Mouse (Mus musculus) gastrocnemius, postnatal 36 days (tissue): ENCODE measurements at regions not wholly inside any gene's neighbourhood (a gene's known extent, or its start where the extent isn't known, plus 50 kb on each side); places are given as distances from the start of the nearest gene placed in this dataset.

Experiments
- DNase-seq, 2 experiments: peaks; one replicate each; pipeline ENCODE4 v3.0.0; 2022
- intact Hi-C: fragments of 180-260 bp; cut with DNase I; formaldehyde crosslinking; loops from one replicate; pipeline ENCODE4 v1.15.1; 2025

- intact Hi-C loops = no loop called here
- DNase-seq = no peak
These were observed 54.5 kb downstream of the Gm10260 start for GRCm38 (mm10) chr13:97705926-97706325.

DNA sequence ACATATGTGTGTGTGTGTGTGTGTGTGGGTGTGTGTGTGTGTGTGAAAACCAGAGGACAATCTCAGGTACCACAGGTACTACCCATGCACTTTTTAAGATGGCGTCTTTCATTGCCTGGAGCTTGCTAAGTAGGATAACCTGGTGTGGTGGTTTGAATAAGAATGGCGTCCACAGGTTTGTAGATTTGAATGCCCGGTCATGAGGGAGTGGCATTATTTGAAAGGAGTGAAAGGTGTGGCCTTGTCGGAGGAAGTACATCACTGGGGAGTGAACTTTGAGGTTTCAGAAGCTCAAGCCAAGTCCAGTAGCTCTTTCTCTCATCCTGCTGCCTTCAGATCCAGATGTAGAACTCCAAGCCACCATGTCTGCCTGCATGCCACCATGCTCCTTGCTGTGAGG, 55.9 kb downstream of the Gm10260 start:
- intact Hi-C loops = no loop called here
- no peak for DNase-seq

DNA sequence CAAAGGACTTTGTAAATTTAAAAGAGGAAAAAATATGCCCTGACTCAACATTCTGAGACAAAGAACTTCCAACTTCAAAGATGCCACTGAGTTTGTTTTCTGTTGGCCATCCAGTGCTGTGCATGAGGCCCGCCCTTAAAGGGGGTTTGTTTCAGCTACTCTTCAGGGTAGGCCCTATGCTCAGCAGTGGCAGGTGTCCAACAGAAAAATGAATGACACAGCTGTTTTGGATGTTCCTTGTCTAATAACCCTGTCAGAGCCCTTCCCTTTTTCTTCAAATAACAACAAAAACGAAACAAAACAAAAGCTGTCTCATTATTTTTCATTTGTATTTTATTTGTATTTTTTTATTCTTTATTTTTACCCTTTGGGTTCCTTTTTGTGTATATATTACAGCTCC, 61.5 kb downstream of the Gm10260 start:
- intact Hi-C loops = no loop called here
- peak in 1 of 2 experiments; percentile 5 for DNase-seq

- intact Hi-C loops = no loop called here
- no peak for DNase-seq
These were observed 62.1 kb downstream of the Gm10260 start for GRCm38 (mm10) chr13:97698317-97698716.

DNA sequence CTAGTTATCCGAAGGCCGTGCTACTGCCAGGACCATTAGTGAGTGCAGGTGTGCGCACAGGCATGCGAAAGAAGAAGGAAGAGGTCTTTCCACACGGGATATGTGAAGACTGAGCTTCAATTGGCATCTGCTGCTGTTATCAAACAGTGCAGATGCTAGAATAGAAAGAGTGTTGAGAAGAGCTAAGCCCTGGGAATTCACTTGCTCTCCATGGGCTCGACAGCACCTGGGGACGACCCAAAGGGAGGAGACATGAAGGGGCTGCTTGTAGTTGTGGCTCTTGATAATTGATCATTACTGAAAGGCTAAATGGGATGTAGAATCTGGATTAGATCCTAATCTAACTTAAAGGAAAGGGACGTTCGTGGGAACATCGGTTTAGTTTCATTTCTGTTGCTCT, 63.2 kb downstream of the Gm10260 start:
- no peak for DNase-seq

DNA sequence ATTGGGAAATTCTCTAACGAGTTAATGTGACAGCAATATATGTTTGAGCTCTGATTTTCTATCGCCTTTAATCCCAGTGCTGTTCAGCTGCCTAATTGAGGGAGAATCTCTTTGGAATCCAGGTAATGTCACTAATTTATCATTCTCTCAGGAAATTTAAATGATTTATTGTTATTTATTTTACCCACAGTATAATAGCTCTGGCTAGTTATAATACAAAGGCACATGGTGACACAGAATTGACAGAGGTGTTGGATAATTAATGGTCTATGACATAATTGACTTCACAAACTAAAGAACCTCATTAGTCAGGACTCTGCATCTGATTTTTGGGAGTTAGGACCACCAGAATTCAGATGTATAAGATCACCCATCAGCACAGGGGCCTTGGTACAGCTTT, 65.4 kb downstream of the Gm10260 start:
- intact Hi-C loops = no loop called here
- no peak for DNase-seq

More for the DNA sequence above, 63.2 kb downstream of the Gm10260 start:
- intact Hi-C loops = no loop called here

DNA sequence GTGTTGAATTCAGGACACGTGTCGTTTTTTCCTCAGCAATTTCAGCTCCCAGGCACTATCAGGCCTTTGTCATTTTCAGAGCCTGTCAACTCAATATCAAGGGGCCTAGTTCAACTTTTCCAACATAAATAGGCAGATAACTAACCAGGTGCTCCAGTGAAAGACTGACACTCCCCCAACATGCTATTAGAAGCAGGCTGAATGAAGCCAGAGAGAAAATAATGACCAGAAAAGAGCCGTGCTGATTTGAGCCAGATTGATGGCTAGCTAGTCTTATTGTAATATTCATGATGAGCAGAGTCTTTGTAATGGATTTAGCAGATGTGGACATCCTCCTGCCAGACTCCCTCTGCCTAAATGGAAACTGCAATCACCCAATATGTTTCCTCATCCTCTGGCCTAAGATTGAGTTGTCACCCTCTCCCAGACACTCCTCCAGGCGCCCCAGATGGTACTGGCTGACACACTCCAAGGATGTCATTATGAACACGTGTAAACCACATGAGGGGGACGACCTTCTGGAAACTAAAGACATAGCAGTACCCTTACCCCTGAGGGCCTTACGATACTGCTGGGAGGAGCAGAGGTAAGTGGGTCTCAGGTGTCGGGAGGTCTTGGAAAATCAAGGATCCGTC, 66.0 kb downstream of the Gm10260 start:
- no peak for DNase-seq
- intact Hi-C loops = no loop called here

DNA sequence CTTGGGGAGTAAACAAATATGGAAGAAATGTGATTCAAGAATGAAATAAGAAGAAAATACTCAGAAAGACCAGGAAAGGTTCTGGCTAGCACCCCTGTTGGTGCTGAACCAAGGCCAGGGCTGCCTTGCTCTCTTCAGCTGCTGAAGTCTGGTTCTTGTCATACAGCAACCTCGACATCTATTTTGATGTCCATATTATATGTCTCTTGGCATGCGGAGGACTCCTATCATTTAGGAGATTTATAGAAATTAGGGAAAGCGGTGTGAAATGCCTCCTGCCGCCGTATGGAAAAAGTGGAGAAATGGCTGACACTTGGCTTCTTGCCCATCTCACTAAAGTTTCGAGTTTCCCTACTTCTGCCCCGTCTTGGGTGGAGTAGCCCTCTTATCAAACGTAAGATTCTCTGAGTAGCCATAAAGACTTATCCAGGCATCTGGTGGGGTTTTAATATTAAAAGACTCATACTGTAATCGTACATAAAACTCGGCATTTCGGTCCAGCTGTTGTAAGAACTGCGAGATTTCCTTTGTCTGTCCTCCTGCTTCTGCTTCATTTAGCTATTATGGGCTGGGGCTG, 72.0 kb downstream of the Gm10260 start:
- no peak for DNase-seq

DNA sequence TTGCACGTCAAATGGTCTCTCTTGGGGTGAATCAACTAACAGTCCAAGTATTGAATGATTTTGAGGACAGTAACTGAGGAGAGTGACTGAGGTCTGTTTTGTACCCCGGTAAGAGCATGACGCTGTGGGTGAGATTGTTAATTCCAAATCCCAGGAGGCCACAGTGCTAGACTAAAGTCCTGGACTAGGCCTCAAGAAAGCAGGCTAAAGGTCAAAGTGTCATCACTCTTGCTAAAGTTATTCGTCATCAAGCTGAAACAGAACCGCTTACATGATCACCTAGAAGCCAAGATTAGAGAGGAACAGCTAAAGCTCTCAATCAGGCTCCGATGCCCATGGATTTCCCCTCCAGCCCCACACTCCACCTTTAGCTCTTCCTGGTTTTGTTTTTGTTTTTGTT, 76.6 kb downstream of the Gm10260 start:
- intact Hi-C loops = no loop called here
- DNase-seq = no peak

More for the DNA sequence above, 72.0 kb downstream of the Gm10260 start:
- intact Hi-C loops = no loop called here

DNA sequence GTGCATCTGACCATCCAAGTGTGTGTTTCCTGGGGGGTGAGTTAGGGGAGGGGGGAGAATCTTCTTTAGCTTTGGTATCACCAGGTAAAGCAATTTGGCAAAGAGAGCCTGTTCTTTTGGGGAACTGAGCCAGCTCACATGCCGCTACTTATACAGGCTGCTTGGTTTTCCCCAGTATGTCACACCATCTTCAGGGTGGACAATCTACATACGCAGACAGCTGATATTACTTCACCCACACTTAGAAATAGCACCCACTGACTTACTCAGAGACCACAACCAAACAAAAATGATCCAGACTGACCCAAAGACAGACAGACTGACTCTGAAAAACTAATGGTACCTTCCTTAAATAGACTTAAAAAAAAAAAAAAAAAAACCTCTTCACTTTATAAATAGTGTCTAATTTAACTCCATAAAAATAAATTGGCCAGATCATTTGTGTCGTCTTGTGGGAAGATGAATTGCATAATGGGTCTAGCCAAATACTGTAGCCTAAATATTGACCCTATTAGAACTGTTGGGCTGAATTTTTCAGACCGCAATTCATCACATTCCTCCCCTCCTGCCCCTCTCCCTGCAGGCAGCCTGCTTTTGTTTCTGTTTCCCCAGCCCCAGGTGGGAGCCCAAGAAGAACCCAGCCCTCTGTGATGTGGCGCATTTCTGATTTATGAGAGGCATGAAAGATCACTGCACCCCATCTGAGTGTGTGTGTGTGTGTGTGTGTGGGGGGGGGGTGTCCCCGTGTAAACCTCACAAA, 79.0 kb downstream of the Gm10260 start:
- no peak for DNase-seq
- intact Hi-C loops = no loop called here

- DNase-seq = no peak
- intact Hi-C loops = no loop called here
These were observed 80.0 kb downstream of the Gm10260 start for GRCm38 (mm10) chr13:97680283-97680896.

DNA sequence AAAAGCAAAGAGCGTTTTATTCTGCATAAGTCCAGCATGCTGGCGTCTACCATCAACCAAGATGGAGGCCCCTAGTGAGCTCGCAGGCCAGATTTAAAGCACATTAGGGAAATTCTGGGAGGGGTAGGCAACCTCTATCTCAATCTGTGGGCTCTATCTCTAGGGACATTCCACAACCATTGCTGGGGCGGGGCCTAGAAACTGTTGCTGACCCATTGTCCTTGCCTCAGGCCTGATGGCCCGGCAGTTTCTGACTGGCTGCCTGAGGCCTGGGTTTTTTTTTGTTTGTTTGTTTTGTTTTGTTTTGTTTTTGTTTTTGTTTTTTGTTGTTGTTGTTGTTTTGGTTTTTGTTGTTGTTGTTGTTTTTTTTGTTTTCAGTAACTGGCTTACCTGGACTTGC, 81.4 kb downstream of the Gm10260 start:
- intact Hi-C loops = no loop called here
- DNase-seq = no peak

GRCm38 (mm10) chr13:97676536-97677048, 83.8 kb downstream of the Gm10260 start:
- peak; percentile 10 to 27 for DNase-seq
- intact Hi-C loops = no loop called here

DNA sequence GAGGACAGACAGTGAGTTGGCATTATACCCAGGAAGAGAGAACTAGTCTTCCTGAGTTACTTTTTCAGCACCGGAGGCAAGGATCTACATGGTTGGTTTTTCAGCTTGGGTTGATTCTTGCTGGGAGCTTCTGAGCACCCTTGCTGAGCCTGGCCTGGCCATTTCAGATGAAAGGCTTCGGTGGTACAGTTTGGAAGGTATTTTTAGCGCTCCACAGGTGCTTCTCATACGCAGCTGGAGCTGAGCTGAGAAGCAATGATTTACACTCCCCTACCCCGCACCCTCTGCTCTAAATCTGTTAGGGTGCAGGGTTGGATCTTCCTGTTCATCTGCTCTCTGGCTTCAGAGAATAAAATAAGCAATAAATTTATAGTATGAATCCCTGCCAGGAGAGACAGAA, 87.3 kb downstream of the Gm10260 start:
- no peak for DNase-seq
- intact Hi-C loops = no loop called here

GRCm38 (mm10) chr13:97672038-97672675, 88.3 kb downstream of the Gm10260 start:
- DNase-seq = no peak
- intact Hi-C loops = no loop called here

- intact Hi-C loops = no loop called here
- no peak for DNase-seq
These were observed 91.1 kb downstream of the Gm10260 start for GRCm38 (mm10) chr13:97669366-97669765.

- intact Hi-C loops = no loop called here
- no peak for DNase-seq
These were observed 91.5 kb downstream of the Gm10260 start for GRCm38 (mm10) chr13:97668910-97669309.

- intact Hi-C loops = no loop called here
- no peak for DNase-seq
These were observed 93.1 kb downstream of the Gm10260 start for GRCm38 (mm10) chr13:97667313-97667712.

DNA sequence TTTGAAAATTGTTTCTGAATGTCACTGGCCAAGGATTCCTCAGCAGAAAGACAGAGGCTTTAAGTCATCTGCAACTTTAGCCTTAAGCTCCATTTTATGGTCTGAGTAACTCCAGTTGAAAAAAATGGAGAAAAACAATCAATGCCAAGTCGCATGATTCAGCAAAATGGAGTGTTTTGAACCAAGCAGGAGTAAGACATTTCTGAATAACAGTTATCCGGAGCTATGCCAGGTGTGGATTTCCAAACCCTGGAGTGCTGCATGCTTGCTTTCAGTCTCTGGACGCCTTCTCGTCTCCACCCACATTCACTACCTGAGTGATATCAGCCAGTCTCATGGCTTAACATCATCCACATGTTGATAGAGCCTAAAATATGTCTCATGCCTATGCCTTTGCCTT, 93.7 kb downstream of the Gm10260 start:
- no peak for DNase-seq
- intact Hi-C loops = no loop called here

GRCm38 (mm10) chr13:97665226-97665625, 95.2 kb downstream of the Gm10260 start:
- intact Hi-C loops = no loop called here
- no peak for DNase-seq

DNA sequence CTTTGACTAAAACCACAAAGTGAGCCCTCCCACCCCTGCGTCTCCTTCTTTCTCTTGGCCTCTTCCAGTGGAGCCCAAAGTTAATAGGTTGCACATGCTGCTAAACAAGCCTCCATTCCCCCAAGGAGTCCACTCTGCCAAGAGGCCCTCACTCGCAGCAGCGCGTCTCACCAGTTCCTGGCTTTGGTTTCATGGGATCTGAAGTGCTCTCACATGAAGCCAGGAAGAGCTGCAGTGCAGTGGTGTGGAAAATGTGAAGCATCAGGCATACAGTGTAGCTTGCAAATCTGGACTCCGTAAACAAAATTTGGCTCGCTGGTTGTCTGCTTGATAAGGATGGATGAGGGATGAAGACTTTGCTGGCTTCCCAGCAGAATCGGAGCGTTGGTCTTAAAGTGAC, 97.7 kb downstream of the Gm10260 start:
- intact Hi-C loops = no loop called here
- peak; percentile 59 to 78 for DNase-seq
